Mouse (Mus musculus): Measurements from ENCODE around the gene Apba2. TPM values are rescaled to one million over a fixed set of nuclear protein-coding genes. Genes with fewer than 3 reads are reported as not detected.

Apba2 gene
- polyA plus RNA-seq, 1 experiment, result not detected

- TF ChIP-seq E2F4 (IDR thresholded peaks at IDR 0.05; ENCODE audit: insufficient read depth) (no peak), POLR2A (IDR thresholded peaks at IDR 0.05; ENCODE audit: insufficient read length, low read depth) (peak; percentile 37), MAX (IDR thresholded peaks at IDR 0.05; ENCODE audit: low read depth) (no peak), USF1 (IDR thresholded peaks at IDR 0.05; ENCODE audit: low read depth) (no peak)
- H3K4me2 ChIP-seq (ENCODE audit: low read depth), result peak overlapping the region; percentile 45
- peak overlapping the region; percentile 6 for H3K4me3 ChIP-seq
- no peaks in the 10 kb centered on the region for H3K27me3 ChIP-seq (ENCODE audit: control insufficient read depth, insufficient read depth, insufficient read length)
- H3K36me3 ChIP-seq (ENCODE audit: control insufficient read depth, insufficient read depth), result no peaks in the 10 kb centered on the region
- H3ac ChIP-seq (ENCODE audit: control insufficient read depth, insufficient read length), result no peak overlapping the region
- no peaks in the 10 kb centered on the region for H3K79me2 ChIP-seq (ENCODE audit: control insufficient read depth, insufficient read depth)
Observed at GRCm38 (mm10) chr7:64770779-64771390, 269.4 kb downstream of the Apba2 start.

- no peak overlapping the region for H3ac ChIP-seq (ENCODE audit: control insufficient read depth, insufficient read length)
- TF ChIP-seq POLR2AphosphoS2 (IDR thresholded peaks at IDR 0.05; ENCODE audit: insufficient read length, low read depth) (no peak), SRF (IDR thresholded peaks at IDR 0.05; ENCODE audit: control insufficient read depth, insufficient read length, low read depth) (no peak), MYOD1 (IDR thresholded peaks at IDR 0.05; ENCODE audit: control insufficient read depth in 1 of 3, insufficient read length in 2 of 3, low read depth in 2 of 3) (no peak), MAX (IDR thresholded peaks at IDR 0.05; ENCODE audit: low read depth) (no peak), E2F4 (IDR thresholded peaks at IDR 0.05; ENCODE audit: insufficient read depth) (no peak), CEBPB (IDR thresholded peaks at IDR 0.05; ENCODE audit: insufficient read depth, poor library complexity, severe bottlenecking) (no peak), TCF12 (IDR thresholded peaks at IDR 0.05; ENCODE audit: insufficient read depth, poor library complexity, severe bottlenecking) (no peak), MYOG (IDR thresholded peaks at IDR 0.05; ENCODE audit: control insufficient read depth in 1 of 3, insufficient read depth in 1 of 3, insufficient read length in 2 of 3, low read depth in 2 of 3) (no peak), TCF3 (IDR thresholded peaks at IDR 0.05; ENCODE audit: insufficient read length, low read depth) (no peak), REST (IDR thresholded peaks at IDR 0.05; ENCODE audit: insufficient read depth, insufficient read length) (no peak), USF1 (IDR thresholded peaks at IDR 0.05; ENCODE audit: low read depth) (no peak), POLR2A (IDR thresholded peaks at IDR 0.05; ENCODE audit: insufficient read length, low read depth) (no peak)
- no peak overlapping the region for H3K4me3 ChIP-seq
- no peaks in the 10 kb centered on the region for H3K36me3 ChIP-seq (ENCODE audit: control insufficient read depth, insufficient read depth)
- no peaks in the 10 kb centered on the region for H3K79me2 ChIP-seq (ENCODE audit: control insufficient read depth, insufficient read depth)
- H3K27me3 ChIP-seq (ENCODE audit: control insufficient read depth, insufficient read depth, insufficient read length), result no peaks in the 10 kb centered on the region
- H3K4me2 ChIP-seq (ENCODE audit: low read depth), result no peak overlapping the region
Observed at GRCm38 (mm10) chr7:64773465-64773864, 272.0 kb downstream of the Apba2 start.

GRCm38 (mm10) chr7:64776708-64777489, 275.4 kb downstream of the Apba2 start:
- no peaks in the 10 kb centered on the region for H3K27me3 ChIP-seq (ENCODE audit: control insufficient read depth, insufficient read depth, insufficient read length)
- no peak overlapping the region for H3K4me2 ChIP-seq (ENCODE audit: low read depth)
- H3K36me3 ChIP-seq (ENCODE audit: control insufficient read depth, insufficient read depth), result no peaks in the 10 kb centered on the region
- no peak overlapping the region for H3K4me3 ChIP-seq
- no peaks in the 10 kb centered on the region for H3K79me2 ChIP-seq (ENCODE audit: control insufficient read depth, insufficient read depth)
- TF ChIP-seq USF1 (IDR thresholded peaks at IDR 0.05; ENCODE audit: low read depth), result no peak
- TF ChIP-seq POLR2AphosphoS2 (IDR thresholded peaks at IDR 0.05; ENCODE audit: insufficient read length, low read depth), result no peak
- TF ChIP-seq REST (IDR thresholded peaks at IDR 0.05; ENCODE audit: insufficient read depth, insufficient read length), result no peak
- no peak for TF ChIP-seq SRF (IDR thresholded peaks at IDR 0.05; ENCODE audit: control insufficient read depth, insufficient read length, low read depth)
- TF ChIP-seq MAX (IDR thresholded peaks at IDR 0.05; ENCODE audit: low read depth), result no peak
- TF ChIP-seq TCF12 (IDR thresholded peaks at IDR 0.05; ENCODE audit: insufficient read depth, poor library complexity, severe bottlenecking), result no peak
- no peak for TF ChIP-seq POLR2A (IDR thresholded peaks at IDR 0.05; ENCODE audit: insufficient read length, low read depth)
- TF ChIP-seq TCF3 (IDR thresholded peaks at IDR 0.05; ENCODE audit: insufficient read length, low read depth), result no peak
- no peak for TF ChIP-seq MYOD1 (IDR thresholded peaks at IDR 0.05; ENCODE audit: control insufficient read depth in 1 of 3, insufficient read length in 2 of 3, low read depth in 2 of 3)
- TF ChIP-seq E2F4 (IDR thresholded peaks at IDR 0.05; ENCODE audit: insufficient read depth), result no peak
- no peak for TF ChIP-seq MYOG (IDR thresholded peaks at IDR 0.05; ENCODE audit: control insufficient read depth in 1 of 3, insufficient read depth in 1 of 3, insufficient read length in 2 of 3, low read depth in 2 of 3)
- TF ChIP-seq CEBPB (IDR thresholded peaks at IDR 0.05; ENCODE audit: insufficient read depth, poor library complexity, severe bottlenecking), result no peak
- H3ac ChIP-seq (ENCODE audit: control insufficient read depth, insufficient read length), result no peak overlapping the region

- Histone ChIP-seq H3K36me3 (ENCODE audit: control insufficient read depth, insufficient read depth) (no peaks in the 10 kb centered on the region), H3K27me3 (ENCODE audit: control insufficient read depth, insufficient read depth, insufficient read length) (no peaks in the 10 kb centered on the region), H3K4me3 (no peak overlapping the region), H3K79me2 (ENCODE audit: control insufficient read depth, insufficient read depth) (no peaks in the 10 kb centered on the region), H3ac (ENCODE audit: control insufficient read depth, insufficient read length) (no peak overlapping the region), H3K4me2 (ENCODE audit: low read depth) (no peak overlapping the region)
- TF ChIP-seq SRF (IDR thresholded peaks at IDR 0.05; ENCODE audit: control insufficient read depth, insufficient read length, low read depth) (no peak), POLR2A (IDR thresholded peaks at IDR 0.05; ENCODE audit: insufficient read length, low read depth) (no peak), TCF12 (IDR thresholded peaks at IDR 0.05; ENCODE audit: insufficient read depth, poor library complexity, severe bottlenecking) (no peak), POLR2AphosphoS2 (IDR thresholded peaks at IDR 0.05; ENCODE audit: insufficient read length, low read depth) (no peak), MYOD1 (IDR thresholded peaks at IDR 0.05; ENCODE audit: control insufficient read depth in 1 of 3, insufficient read length in 2 of 3, low read depth in 2 of 3) (no peak)
Observed at GRCm38 (mm10) chr7:64779501-64779900, 278.0 kb downstream of the Apba2 start.

- Histone ChIP-seq H3K27me3 (ENCODE audit: control insufficient read depth, insufficient read depth, insufficient read length) (no peaks in the 10 kb centered on the region), H3K4me2 (ENCODE audit: low read depth) (no peak overlapping the region), H3ac (ENCODE audit: control insufficient read depth, insufficient read length) (no peak overlapping the region), H3K79me2 (ENCODE audit: control insufficient read depth, insufficient read depth) (no peaks in the 10 kb centered on the region), H3K4me3 (no peak overlapping the region), H3K36me3 (ENCODE audit: control insufficient read depth, insufficient read depth) (no peaks in the 10 kb centered on the region)
- TF ChIP-seq TCF12 (IDR thresholded peaks at IDR 0.05; ENCODE audit: insufficient read depth, poor library complexity, severe bottlenecking) (no peak), MYOG (IDR thresholded peaks at IDR 0.05; ENCODE audit: control insufficient read depth in 1 of 3, insufficient read depth in 1 of 3, insufficient read length in 2 of 3, low read depth in 2 of 3) (no peak), POLR2AphosphoS2 (IDR thresholded peaks at IDR 0.05; ENCODE audit: insufficient read length, low read depth) (no peak), SRF (IDR thresholded peaks at IDR 0.05; ENCODE audit: control insufficient read depth, insufficient read length, low read depth) (no peak), USF1 (IDR thresholded peaks at IDR 0.05; ENCODE audit: low read depth) (no peak), POLR2A (IDR thresholded peaks at IDR 0.05; ENCODE audit: insufficient read length, low read depth) (no peak), E2F4 (IDR thresholded peaks at IDR 0.05; ENCODE audit: insufficient read depth) (no peak)
Observed at GRCm38 (mm10) chr7:64785040-64785439, 283.5 kb downstream of the Apba2 start.

All from myocyte (in vitro differentiated cells).